Mouse (Mus musculus): ENCODE data around the gene Chp1.
"Not testable (repeated sequence)": the region's sequence is repeated elsewhere in the genome, so short reads cannot be mapped to it uniquely, and the experiment has no call there.

DNA sequence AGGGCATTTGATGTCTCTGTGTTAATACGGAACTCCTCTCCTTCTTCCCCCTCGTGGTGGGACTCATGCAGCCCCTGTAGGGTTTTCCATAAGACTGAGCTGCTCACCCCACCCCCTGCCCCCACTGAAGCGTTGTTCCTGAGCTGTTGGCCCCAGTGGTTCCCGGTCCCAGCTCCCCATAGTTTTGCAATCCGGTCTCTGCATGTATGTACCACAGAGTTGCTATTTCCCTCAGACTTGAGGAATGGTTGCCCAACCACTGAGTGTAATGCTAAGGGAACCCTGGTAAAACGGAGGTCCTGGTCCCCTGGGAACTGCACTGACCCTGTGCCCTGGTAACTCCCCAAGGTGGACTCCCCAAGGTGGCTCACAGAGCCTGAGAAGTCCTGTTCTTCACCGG, 39.0 kb upstream of the Chp1 start:
- not testable (repeated sequence) for TF ChIP-seq POLR2A (IDR thresholded peaks at IDR 0.05; ENCODE audit: borderline replicate concordance, low read depth, low read length); CTCF (IDR thresholded peaks at IDR 0.05; ENCODE audit: low read depth, low read length)

Measured in bone marrow macrophage, adult 2 months (primary cell).